Mouse (Mus musculus) G1E (cell line): ENCODE measurements at regions not wholly inside any gene's neighbourhood (a gene's known extent, or its start where the extent isn't known, plus 50 kb on each side); places are given as distances from the start of the nearest gene placed in this dataset.

Experiments
- CTCF ChIP-seq: IDR thresholded peaks from 2 replicates; pipeline ENCODE4 v1.5.1; 2012; ENCODE audit warnings: low read depth, low read length, inconsistent platforms, mixed read lengths
- GATA1 ChIP-seq: IDR thresholded peaks from 2 replicates; pipeline ENCODE4 v1.6.1; 2012; ENCODE audit warnings: borderline replicate concordance, low read length, inconsistent platforms, mixed read lengths
- TAL1 ChIP-seq: conservative IDR thresholded peaks from 2 replicates; pipeline ENCODE4 v1.6.1; 2012; ENCODE audit warnings: low read depth, low read length, inconsistent platforms, mixed read lengths

GRCm38 (mm10) chr14:58969248-58969647, 173.4 kb downstream of the 1700129C05Rik start:
- no peak for TF ChIP-seq CTCF
- TF ChIP-seq GATA1 = no peak
- TF ChIP-seq TAL1 = no peak
